Mouse (Mus musculus): ENCODE measurements around the gene Gm904.
"Not testable (repeated sequence)": the region's sequence is repeated elsewhere in the genome, so short reads cannot be mapped to it uniquely, and the experiment has no call there.

Gene Gm904

GRCm38 (mm10) chr13:50642928-50643327 is at the start of gene Gm904:
Gene Gm904, plus strand, starts transcription at chr13:50643228.
- DNase-seq (ENCODE audit: low spot score) = not testable (repeated sequence)

- DNase-seq (ENCODE audit: low spot score) = not testable (repeated sequence)
Measured at GRCm38 (mm10) chr13:50648771-50649170, 5.7 kb downstream of the Gm904 start.
